21 mouse cellular contexts compared by ENCODE assay signal in the genomic region with DNA sequence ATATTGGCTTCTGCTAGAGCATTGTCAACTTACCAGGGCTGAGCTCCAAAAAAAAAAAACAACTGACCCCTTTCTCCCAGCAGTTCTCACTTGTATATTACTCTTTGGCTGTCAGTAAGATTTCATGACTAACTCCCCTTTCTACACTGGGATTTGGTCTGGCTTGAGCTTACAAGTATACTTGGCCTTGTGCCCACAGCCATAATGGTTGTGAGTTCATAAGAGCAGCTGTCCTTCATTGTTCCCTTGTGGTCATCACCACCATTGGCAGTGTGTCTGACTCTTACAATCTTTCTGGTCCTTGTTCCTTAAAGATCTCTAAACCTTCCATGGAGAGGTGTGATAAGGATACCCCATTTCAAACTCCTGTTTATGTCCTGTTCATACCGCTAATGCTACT.
DNase-seq lines count a peak whose midpoint lies in the region; ATAC-seq and TF ChIP-seq lines count a peak whose summit lies in the region.
"Had no signal": no experiment of that assay in that cellular context is flagged by ENCODE, and none has a peak within 500 bp of the region (broad histone marks: within the 10 kb centered on the region; RNA-seq: fewer than 3 reads in every experiment).

No protein-coding gene starts in this region.

- WGBS in limb, embryonic 14.5 days, result 77% methylated on average over 1 of the region's 1 CpGs
- 98% methylated on average over 1 of the region's 1 CpGs for WGBS in limb, embryonic 10.5 days

- no peak overlapping the region for H3K4me2 ChIP-seq in limb, embryonic 14.5 days (replicated peaks; ENCODE audit: low read depth, low read length, severe bottlenecking)
- H3K4me2 ChIP-seq: embryonic facial prominence, embryonic 12.5 days; forebrain, embryonic 15.5 days; heart, embryonic 12.5 days; liver, embryonic 12.5 days; midbrain, embryonic 12.5 days had no signal

- no peaks in the 10 kb centered on the region for H3K9me3 ChIP-seq in limb, embryonic 14.5 days (ENCODE audit: control insufficient read depth, low read length)
- no peaks in the 10 kb centered on the region for H3K9me3 ChIP-seq in limb, embryonic 10.5 days (replicated peaks)
- H3K9me3 ChIP-seq: embryonic facial prominence, embryonic 12.5 days; forebrain, embryonic 15.5 days; heart, embryonic 12.5 days; liver, embryonic 12.5 days; midbrain, embryonic 12.5 days had no signal

- no peaks in the 10 kb centered on the region for H3K27me3 ChIP-seq in limb, embryonic 14.5 days (ENCODE audit: control insufficient read depth, insufficient read depth, low read length)
- no peaks in the 10 kb centered on the region for H3K27me3 ChIP-seq in limb, embryonic 10.5 days (ENCODE audit: low read depth, poor library complexity, severe bottlenecking)
- H3K27me3 ChIP-seq: embryonic facial prominence, embryonic 12.5 days; forebrain, embryonic 15.5 days; heart, embryonic 12.5 days; liver, embryonic 12.5 days; midbrain, embryonic 12.5 days had no signal

- no peaks in the 10 kb centered on the region for H3K4me1 ChIP-seq in limb, embryonic 14.5 days (ENCODE audit: control insufficient read depth, insufficient read depth, low read length)
- H3K4me1 ChIP-seq in limb, embryonic 10.5 days, result no peaks in the 10 kb centered on the region
- H3K4me1 ChIP-seq: embryonic facial prominence, embryonic 12.5 days; heart, embryonic 12.5 days; liver, embryonic 12.5 days had no signal

- intact Hi-C loops in gastrocnemius, postnatal 14 days (cut with DNase I; ENCODE audit: low total_unique reads), result no loop called here

- no peak overlapping the region for H3K9ac ChIP-seq in limb, embryonic 14.5 days (ENCODE audit: low read depth, low read length, severe bottlenecking)
- H3K9ac ChIP-seq: embryonic facial prominence, embryonic 12.5 days; forebrain, embryonic 15.5 days; heart, embryonic 12.5 days; liver, embryonic 12.5 days; midbrain, embryonic 12.5 days had no signal

- H3K27ac ChIP-seq in limb, embryonic 14.5 days (replicated peaks; ENCODE audit: low read depth, low read length), result no peak overlapping the region
- H3K27ac ChIP-seq in limb, embryonic 10.5 days, result no peak overlapping the region
- H3K27ac ChIP-seq: embryonic facial prominence, embryonic 12.5 days; forebrain, embryonic 15.5 days; liver, embryonic 12.5 days; midbrain, embryonic 12.5 days; stomach, postnatal 0 days had no signal

- H3K4me3 ChIP-seq in limb, embryonic 14.5 days (replicated peaks; ENCODE audit: low read length), result no peak overlapping the region
- H3K4me3 ChIP-seq in limb, embryonic 10.5 days, result no peak overlapping the region
- H3K4me3 ChIP-seq: embryonic facial prominence, embryonic 12.5 days; forebrain, embryonic 15.5 days; heart, embryonic 12.5 days; liver, embryonic 12.5 days; midbrain, embryonic 12.5 days; myocyte had no signal

- ATAC-seq in limb, embryonic 14.5 days (ENCODE audit: low FRiP score, low read depth), result peak; percentile 77
- ATAC-seq: CD4-positive, CD25-positive, alpha-beta regulatory T cell, adult 4 months; forebrain, embryonic 15.5 days; hindbrain, embryonic 16.5 days; liver, embryonic 12.5 days had no signal

- no peaks in the 10 kb centered on the region for H3K36me3 ChIP-seq in limb, embryonic 14.5 days (ENCODE audit: control insufficient read depth, insufficient read depth, low read length)
- no peaks in the 10 kb centered on the region for H3K36me3 ChIP-seq in limb, embryonic 10.5 days
- H3K36me3 ChIP-seq: embryonic facial prominence, embryonic 12.5 days; forebrain, embryonic 15.5 days; heart, embryonic 12.5 days; liver, embryonic 12.5 days; midbrain, embryonic 12.5 days had no signal

- no peak for TF ChIP-seq POLR2A in limb, embryonic 14.5 days (IDR thresholded peaks at IDR 0.05; ENCODE audit: borderline replicate concordance, extremely low read depth, insufficient read depth, insufficient read length)

- DNase-seq in gastrocnemius, postnatal 14 days, result peak; percentile 12
- DNase-seq in gastrocnemius, postnatal 25 days, result no peak
- peak; percentile 74 for DNase-seq in limb, embryonic 14.5 days (ENCODE audit: low spot score)
- no peak for DNase-seq in limb, embryonic 10.5 days (ENCODE audit: low spot score)
- DNase-seq in 416B (ENCODE audit: low read depth), result peak; percentile 7
- DNase-seq in NIH3T3 (ENCODE audit: low read depth), result peak; percentile 19
- DNase-seq in ovary, postnatal 10 days (ENCODE audit: low spot score), result no peak
- DNase-seq: cerebellum, adult 9-10 months; heart, postnatal 36 days; kidney, adult 11 months; kidney, postnatal 14 days; lung, adult 2 months had no signal

Comparison
In these comparisons a context has a peak if more than half of its experiments do, and no peak if none do; other contexts are left out.
1. DNase-seq: peak in gastrocnemius, postnatal 14 days (single experiment), limb, embryonic 14.5 days (single experiment), 416B (single experiment) and NIH3T3 (single experiment); none in gastrocnemius, postnatal 25 days (single experiment), limb, embryonic 10.5 days (single experiment) and ovary, postnatal 10 days (single experiment).